Mouse (Mus musculus): ENCODE data around the gene Pnpla7.
A peak's percentile ranks its signal among the peaks of the same experiment; 100 is the strongest.

GRCm38 (mm10) chr2:25000544-25001235 is 24.9 kb downstream of the Pnpla7 start:
- peak; percentile 75 for TF ChIP-seq CTCF (IDR thresholded peaks at IDR 0.05)
- no peak for TF ChIP-seq POLR2A (IDR thresholded peaks at IDR 0.05; ENCODE audit: insufficient read depth, low read depth, low read length)

Data from heart, adult 2 months (tissue).